Mouse (Mus musculus) liver, embryonic 14.5 days (tissue): ENCODE data around the gene Tmc8. TPM values are rescaled to one million over a fixed set of nuclear protein-coding genes. Genes with fewer than 3 reads are reported as not detected.
A peak's percentile ranks its signal among the peaks of the same experiment; 100 is the strongest.

Source experiments
- ATAC-seq: fragments of 200-750 bp; cut with Nextera tagmentation; 2 replicates; pipeline ENCODE4 v1.8.0; 2017; ENCODE audit warnings: moderate number of reproducible peaks, mild to moderate bottlenecking, moderate library complexity; ENCODE audit not compliant: insufficient read depth
- DNase-seq, 3 experiments: peaks; one replicate each; pipeline ENCODE4 v3.0.0-alpha.2; 2012 to 2013; ENCODE audit warnings: low read depth in 3 of 3, low spot score in 3 of 3
- H3K27ac ChIP-seq: fragments of 300-500 bp; sonication (generic); 2 replicates; pipeline ENCODE4 v1.5.1; 2014; ENCODE audit warnings: moderate library complexity, mild to moderate bottlenecking, control low read depth, inconsistent platforms
- H3K27me3 ChIP-seq: fragments of 300-500 bp; sonication (generic); 2 replicates; pipeline ENCODE4 v1.6.1; 2014; ENCODE audit warnings: mild to moderate bottlenecking, low read length, moderate library complexity; ENCODE audit not compliant: control insufficient read depth, insufficient read depth
- H3K36me3 ChIP-seq: fragments of 300-500 bp; sonication (generic); replicated peaks from 2 replicates; pipeline ENCODE4 v1.6.1; 2014; ENCODE audit warnings: low read depth; ENCODE audit not compliant: control insufficient read depth, insufficient read depth
- H3K4me1 ChIP-seq, 2 experiments: fragments of 200-500 bp in 1 of 2; fragments of 300-500 bp in 1 of 2; sonication (generic) in 1 of 2; replicated peaks; 2 replicates each; pipeline ENCODE4 v1.6.1; 2012 to 2014; ENCODE audit warnings: antibody characterized with exemption in 1 of 2, inconsistent platforms in 1 of 2, low read length in 1 of 2; ENCODE audit not compliant: control insufficient read depth in 2 of 2, insufficient read depth in 2 of 2
- H3K4me2 ChIP-seq: fragments of 300-500 bp; sonication (generic); 2 replicates; pipeline ENCODE4 v1.6.1; 2014; ENCODE audit warnings: low read depth, mild to moderate bottlenecking, control low read depth, moderate library complexity
- H3K4me3 ChIP-seq, 2 experiments: fragments of 200-500 bp in 1 of 2; fragments of 300-500 bp in 1 of 2; sonication (generic) in 1 of 2; 2 replicates each; pipeline ENCODE4 v1.5.1; 2012 to 2014; ENCODE audit warnings: low read depth in 2 of 2, low read length in 2 of 2, mild to moderate bottlenecking in 2 of 2, control low read depth in 1 of 2, inconsistent platforms in 1 of 2, moderate library complexity in 1 of 2; ENCODE audit not compliant: insufficient read depth in 1 of 2
- H3K9ac ChIP-seq: fragments of 300-500 bp; sonication (generic); replicated peaks from 2 replicates; pipeline ENCODE4 v1.6.1; 2014; ENCODE audit warnings: mild to moderate bottlenecking, control low read depth, moderate library complexity
- H3K9me3 ChIP-seq: fragments of 300-500 bp; sonication (generic); 2 replicates; pipeline ENCODE4 v1.6.1; 2016; ENCODE audit warnings: low read length, mixed read lengths; ENCODE audit not compliant: control insufficient read depth
- CTCF ChIP-seq: IDR thresholded peaks from 2 replicates; pipeline ENCODE4 v1.5.1; 2016; ENCODE audit warnings: antibody characterized with exemption, low read depth, control low read depth
- EP300 ChIP-seq: IDR thresholded peaks from 2 replicates; pipeline ENCODE4 v1.6.1; 2016; ENCODE audit warnings: antibody characterized with exemption, low read depth
- WGBS: fragments of 180-500 bp; shearing (Covaris S2); extraction: QIAGEN DNeasy Blood & Tissue Kit; methylation state at CpG from one replicate; pipeline ENCODE4 v1.1.7; 2014; ENCODE audit not compliant: insufficient replicate concordance; 5-methylcytosine and 5-hydroxymethylcytosine counted together
- polyA plus RNA-seq, 2 experiments: library from polyadenylated mRNA; depleted of rRNA in 1 of 2; stranded (reverse) in 1 of 2; unstranded in 1 of 2; fragments of >200 nt; fragmentation: Nextera tagmentation in 1 of 2; extraction: Ambion mirVana in 1 of 2; gene quantifications; 2 replicates each; pipeline versions ENCODE4 v1.2.1 to v1.2.3; 2012 to 2014

Tmc8 gene
- polyA plus RNA-seq, 2 experiments = 9.9 to 29.8 TPM

DNA sequence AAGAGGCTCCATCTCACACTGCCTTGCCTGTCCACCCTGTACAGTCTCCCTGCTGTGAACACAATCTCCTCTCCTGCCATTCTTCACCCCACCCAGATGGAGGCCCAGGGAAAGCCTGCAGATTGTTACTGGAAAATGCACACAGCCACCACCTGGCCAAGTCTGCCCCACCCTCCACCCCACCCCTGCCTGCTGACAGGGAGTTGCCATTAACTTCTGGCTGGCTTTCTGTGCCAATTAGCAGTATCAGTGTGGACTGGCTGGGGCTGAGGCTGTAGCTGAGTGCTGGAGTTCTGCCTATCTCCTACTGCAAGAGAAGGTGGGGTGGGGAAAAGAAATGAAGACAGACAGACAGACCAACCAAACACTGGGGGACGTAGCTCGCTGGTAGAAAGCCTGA lies 56.7 kb downstream of the Tmc8 start:
- peaks cover 46 to 51% of the 10 kb centered on the region in 2 experiments for H3K4me1 ChIP-seq

GRCm38 (mm10) chr11:117839021-117839420 lies 57.1 kb downstream of the Tmc8 start:
- no peak overlapping the region for H3K4me3 ChIP-seq
- H3K27ac ChIP-seq = peak overlapping the region; percentile 90
- H3K36me3 ChIP-seq = no peaks in the 10 kb centered on the region
- H3K4me1 ChIP-seq = peaks cover 46 to 48% of the 10 kb centered on the region in 2 experiments
- no peaks in the 10 kb centered on the region for H3K27me3 ChIP-seq
- DNase-seq (no peak), ATAC-seq (peak; percentile 21; the same call in 1 of the 2 replicates)
- peak overlapping the region; percentile 59 for H3K4me2 ChIP-seq
- peak overlapping the region; percentile 47 for H3K9ac ChIP-seq
- no peak for TF ChIP-seq EP300
- TF ChIP-seq CTCF = no peak
- 21% methylated on average over 1 of the region's 1 CpGs for WGBS
- no peaks in the 10 kb centered on the region for H3K9me3 ChIP-seq

More for the DNA sequence above, 56.7 kb downstream of the Tmc8 start:
- DNase-seq (peak; percentile 75 to 85 (median 78)), ATAC-seq (peak; percentile 96)
- peak overlapping the region; percentile 59 for H3K4me2 ChIP-seq
- no peaks in the 10 kb centered on the region for H3K27me3 ChIP-seq
- peak overlapping the region; percentile 90 for H3K27ac ChIP-seq
- TF ChIP-seq CTCF (0 out of 2 replicates have a peak, but pooled peaks have one; percentile 32), EP300 (peak; percentile 63)
- no peaks in the 10 kb centered on the region for H3K36me3 ChIP-seq
- no peaks in the 10 kb centered on the region for H3K9me3 ChIP-seq
- WGBS = 10% methylated on average over 2 of the region's 2 CpGs
- no peak overlapping the region for H3K4me3 ChIP-seq
- peak overlapping the region; percentile 47 for H3K9ac ChIP-seq

DNA sequence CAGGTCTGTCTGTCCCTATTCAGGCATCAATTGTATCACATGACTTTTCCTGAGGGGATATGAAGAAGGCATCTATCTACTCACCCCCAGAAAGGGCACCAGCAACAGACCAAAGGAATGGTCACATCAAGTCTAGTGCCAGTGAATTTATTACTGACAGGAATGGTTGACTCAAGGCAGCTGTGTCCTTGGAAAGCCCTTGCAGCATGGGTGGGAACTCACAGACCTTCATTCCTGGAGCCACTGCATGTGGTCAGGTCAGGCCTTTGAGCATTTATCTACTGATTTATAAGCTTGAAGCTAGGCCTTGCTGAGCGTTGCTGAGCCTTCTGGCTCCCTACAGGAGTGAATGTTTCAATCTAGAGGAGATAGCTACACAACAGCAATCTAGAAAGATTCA lies 59.0 kb downstream of the Tmc8 start:
- no peaks in the 10 kb centered on the region for H3K36me3 ChIP-seq
- H3K4me1 ChIP-seq = peaks cover 46 to 48% of the 10 kb centered on the region in 2 experiments
- no peak overlapping the region for H3K9ac ChIP-seq
- TF ChIP-seq EP300 (no peak), CTCF (no peak)
- peak overlapping the region; percentile 4; the same call in 1 of the 2 replicates for H3K27ac ChIP-seq
- DNase-seq (no peak), ATAC-seq (no peak)
- no peaks in the 10 kb centered on the region for H3K9me3 ChIP-seq
- WGBS = 50% methylated on average over 1 of the region's 1 CpGs
- H3K4me2 ChIP-seq = no peak overlapping the region
- H3K4me3 ChIP-seq = no peak overlapping the region
- H3K27me3 ChIP-seq = no peaks in the 10 kb centered on the region

Other genes starting within 250 kb of the Tmc8 start
- 3.4 and 3.7 TPM in 2 replicates for gene Tnrc6c, start 127.8 kb upstream of the Tmc8 start, polyA plus RNA-seq (2012; rRNA removed)
- 2.4 and 2.6 TPM in 2 replicates for gene Tnrc6c, start 127.8 kb upstream of the Tmc8 start, polyA plus RNA-seq (2014; fragmentation: Nextera tagmentation; extraction: Ambion mirVana)
- gene Tmc6, start 122 bp downstream of the Tmc8 start, polyA plus RNA-seq (2012; rRNA removed) = 32.1 and 51.8 TPM in 2 replicates
- gene Tmc6, start 122 bp downstream of the Tmc8 start, polyA plus RNA-seq (2014; fragmentation: Nextera tagmentation; extraction: Ambion mirVana) = 40.5 and 44.1 TPM in 2 replicates
- gene 6030468B19Rik, start 15.6 kb downstream of the Tmc8 start, polyA plus RNA-seq (2012; rRNA removed) = 104 and 133 TPM in 2 replicates
- 67.1 and 78.0 TPM in 2 replicates for gene 6030468B19Rik, start 15.6 kb downstream of the Tmc8 start, polyA plus RNA-seq (2014; fragmentation: Nextera tagmentation; extraction: Ambion mirVana)
- 0.03 and 0.08 TPM in 2 replicates for gene Gm20708, start 27.6 kb downstream of the Tmc8 start, polyA plus RNA-seq (2012; rRNA removed)
- 0.10 and 0.28 TPM in 2 replicates for gene Gm20708, start 27.6 kb downstream of the Tmc8 start, polyA plus RNA-seq (2014; fragmentation: Nextera tagmentation; extraction: Ambion mirVana)
- 36.5 and 48.8 TPM in 2 replicates for gene Syngr2, start 27.6 kb downstream of the Tmc8 start, polyA plus RNA-seq (2012; rRNA removed)
- 48.6 and 50.4 TPM in 2 replicates for gene Syngr2, start 27.6 kb downstream of the Tmc8 start, polyA plus RNA-seq (2014; fragmentation: Nextera tagmentation; extraction: Ambion mirVana)
- 7.1 and 7.6 TPM in 2 replicates for gene Afmid, start 43.8 kb downstream of the Tmc8 start, polyA plus RNA-seq (2012; rRNA removed)
- gene Afmid, start 43.8 kb downstream of the Tmc8 start, polyA plus RNA-seq (2014; fragmentation: Nextera tagmentation; extraction: Ambion mirVana) = 7.5 and 9.8 TPM in 2 replicates
- 122 and 136 TPM in 2 replicates for gene Tk1, start 44.0 kb downstream of the Tmc8 start, polyA plus RNA-seq (2012; rRNA removed)
- 135 and 144 TPM in 2 replicates for gene Tk1, start 44.0 kb downstream of the Tmc8 start, polyA plus RNA-seq (2014; fragmentation: Nextera tagmentation; extraction: Ambion mirVana)
- gene Birc5, start 67.2 kb downstream of the Tmc8 start, polyA plus RNA-seq (2012; rRNA removed) = 123 and 181 TPM in 2 replicates
- 371 and 373 TPM in 2 replicates for gene Birc5, start 67.2 kb downstream of the Tmc8 start, polyA plus RNA-seq (2014; fragmentation: Nextera tagmentation; extraction: Ambion mirVana)
- 0.02 TPM in 1 of 2 replicates, not detected in the other for gene Tmem235, start 78.7 kb downstream of the Tmc8 start, polyA plus RNA-seq (2012; rRNA removed)
- gene Tmem235, start 78.7 kb downstream of the Tmc8 start, polyA plus RNA-seq (2014; fragmentation: Nextera tagmentation; extraction: Ambion mirVana) = not detected in 2 replicates
- 1.4 TPM in 2 replicates for gene Tha1, start 91.4 kb downstream of the Tmc8 start, polyA plus RNA-seq (2012; rRNA removed)
- 0.83 and 1.6 TPM in 2 replicates for gene Tha1, start 91.4 kb downstream of the Tmc8 start, polyA plus RNA-seq (2014; fragmentation: Nextera tagmentation; extraction: Ambion mirVana)
- 6.5 and 7.0 TPM in 2 replicates for gene Socs3, start 188.0 kb downstream of the Tmc8 start, polyA plus RNA-seq (2012; rRNA removed)
- gene Socs3, start 188.0 kb downstream of the Tmc8 start, polyA plus RNA-seq (2014; fragmentation: Nextera tagmentation; extraction: Ambion mirVana) = 2.2 and 2.7 TPM in 2 replicates
- 11.9 and 12.9 TPM in 2 replicates for gene Pgs1, start 204.2 kb downstream of the Tmc8 start, polyA plus RNA-seq (2012; rRNA removed)
- gene Pgs1, start 204.2 kb downstream of the Tmc8 start, polyA plus RNA-seq (2014; fragmentation: Nextera tagmentation; extraction: Ambion mirVana) = 11.2 and 12.1 TPM in 2 replicates